In genomic region chr1:164316697-164317096, GRCm38 (mm10) we compare ENCODE assay signal across 8 mouse cellular contexts. TPM values are rescaled to one million over a fixed set of nuclear protein-coding genes. Genes with fewer than 3 reads are reported as not detected.
A peak's percentile ranks its signal among the peaks of the same experiment; 100 is the strongest.
DNase-seq lines count a peak whose midpoint lies in the region; ATAC-seq and TF ChIP-seq lines count a peak whose summit lies in the region.

No protein-coding gene starts in this region.

- H3K9me3 ChIP-seq in forebrain, embryonic 14.5 days (replicated peaks; ENCODE audit: control insufficient read depth, low read length) = no peaks in the 10 kb centered on the region
- H3K9me3 ChIP-seq in hindbrain, postnatal 0 days (ENCODE audit: low read length) = no peaks in the 10 kb centered on the region
- no peaks in the 10 kb centered on the region for H3K9me3 ChIP-seq in liver, embryonic 11.5 days (ENCODE audit: control insufficient read depth, low read length)
- H3K9me3 ChIP-seq in neural tube, embryonic 12.5 days = no peaks in the 10 kb centered on the region

- H3K27ac ChIP-seq in testis, adult 2 months (ENCODE audit: control insufficient read depth, insufficient read depth, low read depth, low read length) = no peak overlapping the region
- no peak overlapping the region for H3K27ac ChIP-seq in forebrain, embryonic 14.5 days (ENCODE audit: low read depth, low read length)
- H3K27ac ChIP-seq in hindbrain, postnatal 0 days = no peak overlapping the region
- no peak overlapping the region for H3K27ac ChIP-seq in liver, embryonic 11.5 days (ENCODE audit: low read depth, low read length)
- no peak overlapping the region for H3K27ac ChIP-seq in neural tube, embryonic 12.5 days
- H3K27ac ChIP-seq in thymus, adult 2 months (ENCODE audit: control insufficient read depth, insufficient read depth, low read length) = no peak overlapping the region

- peak; percentile 69; the same call in 1 of the 2 replicates for ATAC-seq in cerebellum, adult (ENCODE audit: insufficient number of reproducible peaks, low FRiP score, low TSS enrichment)
- peak; percentile 77 for ATAC-seq in forebrain, embryonic 14.5 days
- peak; percentile 64 for ATAC-seq in hindbrain, postnatal 0 days
- 0 out of 2 replicates have a peak, but pooled peaks have one; percentile 37 for ATAC-seq in liver, embryonic 11.5 days (replicated peaks; ENCODE audit: low FRiP score)
- ATAC-seq in neural tube, embryonic 12.5 days (ENCODE audit: low FRiP score, low read depth) = peak; percentile 46; the same call in 1 of the 2 replicates

- TF ChIP-seq CTCF in testis, adult 2 months (IDR thresholded peaks at IDR 0.05; ENCODE audit: control insufficient read depth, insufficient read depth, insufficient replicate concordance, low read depth, low read length) = peak; percentile 26; the same call in 1 of the 2 replicates
- peak; percentile 99 for TF ChIP-seq CTCF in hindbrain, postnatal 0 days (IDR thresholded peaks at IDR 0.05; ENCODE audit: low read depth)
- no peak for TF ChIP-seq CTCF in thymus, adult 2 months (IDR thresholded peaks at IDR 0.05; ENCODE audit: borderline replicate concordance, control insufficient read depth, extremely low read depth, insufficient read depth, low read length, poor library complexity)

- WGBS in forebrain, embryonic 14.5 days = 31% methylated on average over 3 of the region's 3 CpGs
- 32% methylated on average over 3 of the region's 3 CpGs for WGBS in hindbrain, postnatal 0 days
- 26% methylated on average over 3 of the region's 3 CpGs for WGBS in liver, embryonic 11.5 days
- 41% methylated on average over 3 of the region's 3 CpGs for WGBS in neural tube, embryonic 12.5 days
- 27% methylated on average over 3 of the region's 3 CpGs for WGBS in thymus, adult 2 months

- H3K27me3 ChIP-seq in testis, adult 2 months (ENCODE audit: control insufficient read depth, insufficient read depth, low read length) = no peaks in the 10 kb centered on the region
- H3K27me3 ChIP-seq in forebrain, embryonic 14.5 days (replicated peaks; ENCODE audit: control insufficient read depth, insufficient read depth, low read length) = no peaks in the 10 kb centered on the region
- H3K27me3 ChIP-seq in hindbrain, postnatal 0 days (ENCODE audit: insufficient read depth, low read length) = no peaks in the 10 kb centered on the region
- no peaks in the 10 kb centered on the region for H3K27me3 ChIP-seq in liver, embryonic 11.5 days (replicated peaks; ENCODE audit: control insufficient read depth, insufficient read depth, low read length)
- H3K27me3 ChIP-seq in neural tube, embryonic 12.5 days (replicated peaks) = no peaks in the 10 kb centered on the region
- no peaks in the 10 kb centered on the region for H3K27me3 ChIP-seq in thymus, adult 2 months (ENCODE audit: control insufficient read depth, insufficient read depth, low read length)

- no peak for DNase-seq in testis, postnatal 14 days (ENCODE audit: low spot score)
- peak; percentile 90 for DNase-seq in forebrain, embryonic 14.5 days (ENCODE audit: low spot score)
- peak; percentile 90 for DNase-seq in hindbrain, postnatal 0 days (ENCODE audit: low spot score)
- peak; percentile 67 for DNase-seq in liver, embryonic 11.5 days (ENCODE audit: low spot score)
- DNase-seq in thymus, adult 2 months = peak; percentile 67

- no peak overlapping the region for H3K4me3 ChIP-seq in testis, adult 2 months (ENCODE audit: control insufficient read depth, low read depth, low read length)
- no peak overlapping the region for H3K4me3 ChIP-seq in forebrain, embryonic 14.5 days (ENCODE audit: low read depth, low read length)
- H3K4me3 ChIP-seq in hindbrain, postnatal 0 days (ENCODE audit: low read length) = no peak overlapping the region
- H3K4me3 ChIP-seq in liver, embryonic 11.5 days (ENCODE audit: low read depth, low read length) = no peak overlapping the region
- no peak overlapping the region for H3K4me3 ChIP-seq in neural tube, embryonic 12.5 days
- no peak overlapping the region for H3K4me3 ChIP-seq in thymus, adult 2 months (ENCODE audit: control insufficient read depth, insufficient read depth, low read length)

- H3K4me1 ChIP-seq in testis, adult 2 months (ENCODE audit: control insufficient read depth, insufficient read depth, low read length) = peaks cover 2% of the 10 kb centered on the region
- no peaks in the 10 kb centered on the region for H3K4me1 ChIP-seq in forebrain, embryonic 14.5 days (ENCODE audit: control insufficient read depth, insufficient read depth, low read length)
- H3K4me1 ChIP-seq in hindbrain, postnatal 0 days (ENCODE audit: insufficient read depth, low read length) = no peaks in the 10 kb centered on the region
- H3K4me1 ChIP-seq in liver, embryonic 11.5 days (replicated peaks; ENCODE audit: control insufficient read depth, insufficient read depth, low read length) = peaks cover 12% of the 10 kb centered on the region
- H3K4me1 ChIP-seq in neural tube, embryonic 12.5 days = no peaks in the 10 kb centered on the region; the same call in 1 of the 2 replicates
- H3K4me1 ChIP-seq in thymus, adult 2 months (replicated peaks; ENCODE audit: control insufficient read depth, insufficient read depth, low read length) = no peaks in the 10 kb centered on the region

- peaks cover 2% of the 10 kb centered on the region; the same call in 1 of the 2 replicates for H3K36me3 ChIP-seq in testis, adult 2 months (ENCODE audit: control insufficient read depth, insufficient read depth, low read length)
- H3K36me3 ChIP-seq in forebrain, embryonic 14.5 days (ENCODE audit: control insufficient read depth, insufficient read depth, low read length) = peaks cover 17% of the 10 kb centered on the region
- no peaks in the 10 kb centered on the region for H3K36me3 ChIP-seq in hindbrain, postnatal 0 days (ENCODE audit: insufficient read depth, low read length)
- H3K36me3 ChIP-seq in liver, embryonic 11.5 days (ENCODE audit: control insufficient read depth, insufficient read depth, low read length) = no peaks in the 10 kb centered on the region
- H3K36me3 ChIP-seq in neural tube, embryonic 12.5 days = peaks cover 21% of the 10 kb centered on the region; the same call in 1 of the 2 replicates
- H3K36me3 ChIP-seq in thymus, adult 2 months (ENCODE audit: control insufficient read depth, insufficient read depth, low read length) = no peaks in the 10 kb centered on the region

- no peak overlapping the region for H3K4me2 ChIP-seq in forebrain, embryonic 14.5 days (ENCODE audit: low read length)
- no peak overlapping the region for H3K4me2 ChIP-seq in hindbrain, postnatal 0 days (ENCODE audit: low read depth, low read length)
- H3K4me2 ChIP-seq in liver, embryonic 11.5 days = no peak overlapping the region
- H3K4me2 ChIP-seq in neural tube, embryonic 12.5 days (replicated peaks) = no peak overlapping the region

- no peak overlapping the region for H3K9ac ChIP-seq in forebrain, embryonic 14.5 days (ENCODE audit: low read length)
- no peak overlapping the region for H3K9ac ChIP-seq in hindbrain, postnatal 0 days (replicated peaks; ENCODE audit: low read length)
- no peak overlapping the region for H3K9ac ChIP-seq in liver, embryonic 11.5 days (ENCODE audit: low read depth, low read length)
- H3K9ac ChIP-seq in neural tube, embryonic 12.5 days = no peak overlapping the region

- no peak for TF ChIP-seq POLR2A in testis, adult 2 months (IDR thresholded peaks at IDR 0.05; ENCODE audit: control insufficient read depth, low read depth, low read length)
- TF ChIP-seq POLR2A in thymus, adult 2 months (IDR thresholded peaks at IDR 0.05; ENCODE audit: control insufficient read depth, extremely low read depth, insufficient read depth, low read length, poor library complexity) = no peak

RNA-seq across cellular contexts. Expression of gene Blzf1, which starts 9.4 kb away (rescaled TPM):
- polyA plus RNA-seq in testis, adult 2 months (2012; rRNA removed) = 15.2 and 16.9 TPM in 2 replicates
- 27.5 and 28.5 TPM in 2 replicates for polyA plus RNA-seq in forebrain, embryonic 14.5 days (2014; fragmentation: Nextera tagmentation; extraction: Ambion mirVana)
- total RNA-seq in hindbrain, postnatal 0 days (2014; rRNA removed) = 9.1 and 10.8 TPM in 2 replicates
- polyA plus RNA-seq in hindbrain, postnatal 0 days (2015; fragmentation: Nextera tagmentation; extraction: Ambion mirVana) = 26.1 and 26.6 TPM in 2 replicates
- polyA plus RNA-seq in liver, embryonic 11.5 days (2014; fragmentation: Nextera tagmentation; extraction: Ambion mirVana) = 19.7 and 22.3 TPM in 2 replicates
- 29.2 and 30.6 TPM in 2 replicates for polyA plus RNA-seq in neural tube, embryonic 12.5 days (2016; fragmentation: Nextera tagmentation; extraction: Ambion mirVana)
- polyA plus RNA-seq in thymus, adult 2 months (2012; rRNA removed) = 3.4 and 3.6 TPM in 2 replicates

RNA-seq across cellular contexts. Expression of gene Nme7, which starts 12.8 kb away (rescaled TPM):
- polyA plus RNA-seq in testis, adult 2 months (2012; rRNA removed) = 39.0 and 42.8 TPM in 2 replicates
- 43.1 and 45.6 TPM in 2 replicates for polyA plus RNA-seq in forebrain, embryonic 14.5 days (2014; fragmentation: Nextera tagmentation; extraction: Ambion mirVana)
- total RNA-seq in hindbrain, postnatal 0 days (2014; rRNA removed) = 12.4 and 19.7 TPM in 2 replicates
- polyA plus RNA-seq in hindbrain, postnatal 0 days (2015; fragmentation: Nextera tagmentation; extraction: Ambion mirVana) = 24.8 and 30.1 TPM in 2 replicates
- polyA plus RNA-seq in liver, embryonic 11.5 days (2014; fragmentation: Nextera tagmentation; extraction: Ambion mirVana) = 20.9 and 22.0 TPM in 2 replicates
- 24.9 and 26.4 TPM in 2 replicates for polyA plus RNA-seq in neural tube, embryonic 12.5 days (2016; fragmentation: Nextera tagmentation; extraction: Ambion mirVana)
- 10.1 and 10.7 TPM in 2 replicates for polyA plus RNA-seq in thymus, adult 2 months (2012; rRNA removed)

RNA-seq across cellular contexts. Expression of gene Ccdc181, which starts 41.3 kb away (rescaled TPM):
- 112 TPM in 2 replicates for polyA plus RNA-seq in testis, adult 2 months (2012; rRNA removed)
- 20.8 and 23.9 TPM in 2 replicates for polyA plus RNA-seq in forebrain, embryonic 14.5 days (2014; fragmentation: Nextera tagmentation; extraction: Ambion mirVana)
- 5.8 and 6.4 TPM in 2 replicates for total RNA-seq in hindbrain, postnatal 0 days (2014; rRNA removed)
- polyA plus RNA-seq in hindbrain, postnatal 0 days (2015; fragmentation: Nextera tagmentation; extraction: Ambion mirVana) = 24.6 and 25.0 TPM in 2 replicates
- 7.1 and 9.4 TPM in 2 replicates for polyA plus RNA-seq in liver, embryonic 11.5 days (2014; fragmentation: Nextera tagmentation; extraction: Ambion mirVana)
- polyA plus RNA-seq in neural tube, embryonic 12.5 days (2016; fragmentation: Nextera tagmentation; extraction: Ambion mirVana) = 14.8 and 15.0 TPM in 2 replicates
- 1.7 and 2.7 TPM in 2 replicates for polyA plus RNA-seq in thymus, adult 2 months (2012; rRNA removed)
